Mouse (Mus musculus) heart, postnatal 10 days (tissue): ENCODE measurements around the gene Dapk1. TPM values are rescaled to one million over a fixed set of nuclear protein-coding genes. Genes with fewer than 3 reads are reported as not detected.

Source experiments
- DNase-seq, 2 experiments: peaks; one replicate each; pipeline ENCODE4 v3.0.0; 2021
- intact Hi-C: fragments of 180-260 bp; cut with DNase I; formaldehyde crosslinking; loops from one replicate; pipeline ENCODE4 v1.15.1; 2025
- total RNA-seq, 2 experiments: library from RNA; stranded (reverse); gene quantifications; 2 replicates each; pipeline ENCODE4 v1.2.3; 2021

The Dapk1 gene
- total RNA-seq, 2 experiments from 2014 or later: 25.4 to 25.9 TPM

- intact Hi-C loops: no loop called here
- peak; percentile 54 to 58 for DNase-seq
These were observed 85.2 kb downstream of the Dapk1 start for GRCm38 (mm10) chr13:60686967-60687366.

GRCm38 (mm10) chr13:60687462-60687861, 85.7 kb downstream of the Dapk1 start:
- intact Hi-C loops: no loop called here

DNA sequence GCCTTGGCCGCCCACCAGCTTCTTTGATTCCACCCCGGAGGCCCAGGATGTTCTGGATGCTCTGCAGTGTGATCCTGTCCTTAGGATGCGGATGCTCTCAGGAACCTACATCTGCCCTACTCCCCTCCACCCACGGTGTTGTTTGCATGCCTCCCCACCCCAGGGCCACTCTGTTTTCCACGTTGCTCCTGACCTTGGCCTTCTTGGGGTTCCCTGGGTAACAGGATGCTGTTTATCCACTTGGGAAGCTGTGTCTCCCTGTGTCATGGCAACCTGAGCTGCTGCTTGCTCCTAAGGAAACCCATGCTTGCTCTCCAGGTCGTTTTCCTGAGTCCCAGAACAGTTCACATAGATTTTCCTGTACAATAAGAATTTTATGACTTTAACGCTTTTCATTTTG, 86.1 kb downstream of the Dapk1 start:
- peak in 1 of 2 experiments; percentile 11 for DNase-seq
- intact Hi-C loops: no loop called here

More at GRCm38 (mm10) chr13:60687462-60687861, 85.7 kb downstream of the Dapk1 start:
- no peak for DNase-seq

DNA sequence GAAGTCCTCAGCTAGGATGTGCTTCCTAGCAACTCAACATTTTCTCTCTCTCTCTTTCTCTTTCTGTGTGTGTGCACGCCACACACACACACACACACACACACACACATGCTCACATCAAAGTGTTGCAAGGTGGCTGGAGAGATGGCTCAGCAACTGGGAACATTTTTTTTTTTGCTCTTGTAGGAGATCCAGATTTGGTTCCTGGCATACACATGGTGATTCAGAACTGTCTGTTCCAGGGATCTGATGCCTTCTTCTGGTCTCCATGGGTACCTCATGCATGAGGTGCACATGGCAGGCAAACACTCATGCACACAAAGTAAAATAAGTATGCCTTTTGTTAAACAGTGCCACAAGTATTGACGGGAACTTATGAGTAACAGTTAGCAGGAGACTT, 89.2 kb downstream of the Dapk1 start:
- DNase-seq: no peak
- intact Hi-C loops: no loop called here

- intact Hi-C loops: no loop called here
- DNase-seq: no peak
These were observed 90.2 kb downstream of the Dapk1 start for GRCm38 (mm10) chr13:60691940-60692339.

DNA sequence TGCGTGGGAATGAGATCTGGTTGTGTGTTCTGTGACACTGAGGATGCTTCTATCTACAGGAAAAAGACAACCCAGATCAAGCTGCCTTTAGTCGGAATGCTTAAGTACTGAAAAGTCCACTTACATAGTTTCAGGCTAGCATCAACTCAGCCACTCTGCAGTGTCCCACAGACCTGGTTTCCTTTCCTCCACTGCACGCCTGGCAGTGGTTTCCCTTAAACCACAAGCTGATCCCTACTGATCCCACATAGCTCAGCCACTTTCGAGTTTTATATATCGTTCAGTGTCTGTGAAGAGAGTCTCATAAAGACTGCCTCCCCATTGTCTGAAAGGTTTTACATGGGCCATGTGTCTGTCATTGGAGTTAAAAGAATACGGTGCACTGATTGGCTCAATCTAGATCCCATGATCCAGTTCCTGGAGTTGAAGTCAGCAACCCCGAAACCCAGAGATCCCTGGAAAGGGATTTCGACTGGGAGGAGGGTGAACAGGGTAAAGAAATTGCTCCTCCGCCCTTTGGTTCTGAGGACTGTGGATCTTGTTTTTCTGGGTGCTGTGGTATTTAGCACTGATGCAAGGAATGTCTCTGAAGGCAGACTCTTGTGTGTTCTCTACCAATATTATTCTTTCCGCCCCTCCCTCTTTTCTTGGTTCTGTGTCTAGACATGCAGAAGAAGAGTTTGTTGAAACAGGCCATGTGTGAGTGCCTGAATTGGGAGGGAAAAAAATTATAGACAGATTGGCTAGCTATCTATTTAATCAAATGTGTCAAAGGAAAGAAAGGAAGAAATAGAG, 93.6 kb downstream of the Dapk1 start:
- intact Hi-C loops: loop anchor here (5.0 kb wide), 1 partner anchor 42 kb away; no protein-coding TSS in a partner anchor
- no peak for DNase-seq

GRCm38 (mm10) chr13:60696323-60696722, 94.6 kb downstream of the Dapk1 start:
- DNase-seq: no peak

GRCm38 (mm10) chr13:60696741-60697140, 95.0 kb downstream of the Dapk1 start:
- intact Hi-C loops: loop anchor here (5.0 kb wide), 1 partner anchor 41 kb away; no protein-coding TSS in a partner anchor
- DNase-seq: no peak

More at GRCm38 (mm10) chr13:60696323-60696722, 94.6 kb downstream of the Dapk1 start:
- intact Hi-C loops: loop anchor here (5.0 kb wide), 1 partner anchor 41 kb away; no protein-coding TSS in a partner anchor

GRCm38 (mm10) chr13:60698021-60698420, 96.3 kb downstream of the Dapk1 start:
- DNase-seq: no peak
- intact Hi-C loops: loop anchor here (5.0 kb wide), 1 partner anchor 39 kb away; no protein-coding TSS in a partner anchor

DNA sequence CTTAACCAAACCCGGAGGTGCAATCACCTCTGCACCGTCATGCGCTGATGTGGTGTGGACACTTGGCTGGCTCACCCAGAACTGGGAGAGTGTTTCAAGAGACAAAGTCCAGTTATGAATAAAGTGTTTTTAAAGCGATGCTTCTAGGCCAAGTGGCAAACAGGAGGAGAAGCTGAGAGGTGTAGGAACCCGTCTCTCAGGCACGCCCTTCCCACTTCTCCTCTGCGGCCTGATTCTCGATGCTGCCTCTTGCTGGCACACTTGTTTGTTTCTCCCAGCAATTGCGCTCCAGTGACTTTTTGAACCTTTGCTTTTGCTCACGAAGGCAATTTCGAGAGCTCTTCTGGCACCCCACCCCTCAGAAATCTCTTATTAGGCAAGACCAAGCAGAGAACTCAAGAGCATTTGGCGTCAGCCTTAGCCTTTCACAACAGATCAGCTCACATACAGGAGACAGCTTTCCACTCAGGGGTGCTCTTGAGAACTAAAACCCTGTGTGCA, 100.0 kb downstream of the Dapk1 start:
- DNase-seq: no peak

GRCm38 (mm10) chr13:60707541-60708468, 106.1 kb downstream of the Dapk1 start:
- no peak for DNase-seq
- intact Hi-C loops: no loop called here

More for the DNA sequence above, 100.0 kb downstream of the Dapk1 start:
- intact Hi-C loops: no loop called here

- DNase-seq: no peak
- intact Hi-C loops: no loop called here
These were observed 107.4 kb downstream of the Dapk1 start for GRCm38 (mm10) chr13:60709136-60709535.

- no peak for DNase-seq
- intact Hi-C loops: no loop called here
These were observed 109.2 kb downstream of the Dapk1 start for GRCm38 (mm10) chr13:60710963-60711362.

DNA sequence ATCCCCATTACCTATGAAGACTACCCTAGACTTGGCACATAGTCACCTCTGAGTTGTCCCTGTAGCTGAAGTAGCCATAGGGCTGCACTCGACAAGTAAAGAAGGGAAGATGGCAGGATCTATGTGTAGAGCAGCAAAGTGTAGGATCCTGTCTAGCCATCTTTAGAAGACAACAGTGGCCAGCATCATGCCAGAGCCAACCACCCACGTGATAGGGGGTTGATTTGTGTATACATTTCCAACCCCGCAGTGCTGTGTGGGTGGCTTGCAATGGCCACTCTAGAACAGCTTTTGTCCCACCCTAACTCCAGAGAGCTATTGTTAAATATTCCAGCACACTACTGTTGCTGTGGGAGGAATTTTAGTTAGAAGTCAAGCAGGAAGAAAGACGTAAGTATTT, 111.8 kb downstream of the Dapk1 start:
- DNase-seq: no peak
- intact Hi-C loops: no loop called here

DNA sequence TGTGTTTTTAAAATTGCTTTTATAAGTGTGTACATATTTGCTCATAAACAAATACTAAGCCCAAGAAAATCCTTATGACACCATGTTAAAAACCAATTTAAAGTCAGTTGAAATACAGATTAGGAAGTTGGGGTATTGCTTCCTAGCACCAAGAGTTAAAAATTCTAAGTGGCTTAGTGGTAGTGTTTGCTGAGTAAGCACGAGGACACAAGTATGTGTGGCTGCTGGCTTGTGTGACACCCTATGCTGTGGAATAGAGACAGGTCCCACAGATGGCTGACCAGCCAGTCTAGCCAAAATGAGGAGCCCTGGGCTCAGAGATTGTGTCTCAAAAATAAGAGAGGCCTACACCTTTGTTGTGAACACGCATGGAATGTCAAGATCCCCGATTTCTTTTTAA, 114.4 kb downstream of the Dapk1 start:
- intact Hi-C loops: no loop called here

DNA sequence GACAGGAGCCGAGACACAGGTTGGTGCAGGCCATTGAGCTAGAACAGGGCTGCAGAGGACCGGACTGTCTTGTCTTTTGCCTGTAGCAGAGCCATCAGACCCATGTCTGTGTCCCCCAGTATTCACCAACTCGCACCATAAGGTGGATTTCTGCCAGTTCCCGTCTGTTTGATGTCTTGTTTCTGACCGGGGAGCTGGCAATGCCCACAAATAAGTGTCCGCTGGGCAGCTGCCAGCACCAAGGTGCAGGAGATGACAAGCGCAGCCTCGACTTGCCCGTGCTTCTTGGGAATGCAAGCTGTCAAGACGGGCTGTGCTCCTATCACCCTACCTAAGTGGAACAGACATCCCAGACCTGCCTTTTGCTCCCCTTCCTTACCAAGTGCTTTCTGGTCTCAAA, 115.7 kb downstream of the Dapk1 start:
- DNase-seq: no peak
- intact Hi-C loops: no loop called here

More for the DNA sequence above, 114.4 kb downstream of the Dapk1 start:
- DNase-seq: no peak

DNA sequence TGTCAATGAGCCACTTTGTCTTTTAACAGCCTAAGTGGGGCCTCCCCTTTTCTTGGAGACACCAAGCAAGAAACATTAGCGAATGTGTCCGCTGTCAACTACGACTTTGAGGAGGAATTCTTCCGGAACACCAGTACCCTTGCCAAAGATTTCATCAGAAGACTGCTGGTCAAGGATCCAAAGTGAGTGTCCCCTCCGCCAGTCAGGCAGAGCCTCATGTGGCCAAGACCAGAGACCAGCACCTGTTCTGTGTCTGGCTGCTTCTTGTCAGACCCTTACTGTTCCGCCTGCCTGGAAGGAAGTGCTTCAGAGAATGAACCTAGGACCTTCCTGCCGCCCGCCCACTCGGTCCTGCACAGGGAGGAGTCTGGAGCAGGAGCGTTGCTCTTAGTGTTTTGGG, 117.8 kb downstream of the Dapk1 start:
- DNase-seq: no peak
- intact Hi-C loops: no loop called here

DNA sequence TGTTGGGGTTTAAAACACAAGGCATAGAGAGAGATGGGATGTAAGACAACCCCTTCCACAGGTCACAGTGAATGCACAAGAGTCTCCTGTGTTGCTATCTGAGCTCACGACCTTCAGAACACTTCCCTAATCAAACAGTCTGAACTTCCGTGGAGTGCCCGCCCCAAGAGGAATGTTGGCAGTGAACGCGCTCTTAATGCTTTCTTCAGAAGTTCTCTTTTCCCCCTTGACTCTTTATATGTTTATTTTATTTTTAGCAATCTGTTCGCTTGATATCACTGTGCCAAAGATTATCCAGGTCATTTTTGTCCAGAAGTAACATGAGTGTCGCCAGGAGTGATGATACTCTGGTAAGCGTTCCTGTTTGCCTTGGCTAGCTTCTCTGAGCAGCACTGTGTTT, 121.0 kb downstream of the Dapk1 start:
- intact Hi-C loops: no loop called here
- DNase-seq: no peak

DNA sequence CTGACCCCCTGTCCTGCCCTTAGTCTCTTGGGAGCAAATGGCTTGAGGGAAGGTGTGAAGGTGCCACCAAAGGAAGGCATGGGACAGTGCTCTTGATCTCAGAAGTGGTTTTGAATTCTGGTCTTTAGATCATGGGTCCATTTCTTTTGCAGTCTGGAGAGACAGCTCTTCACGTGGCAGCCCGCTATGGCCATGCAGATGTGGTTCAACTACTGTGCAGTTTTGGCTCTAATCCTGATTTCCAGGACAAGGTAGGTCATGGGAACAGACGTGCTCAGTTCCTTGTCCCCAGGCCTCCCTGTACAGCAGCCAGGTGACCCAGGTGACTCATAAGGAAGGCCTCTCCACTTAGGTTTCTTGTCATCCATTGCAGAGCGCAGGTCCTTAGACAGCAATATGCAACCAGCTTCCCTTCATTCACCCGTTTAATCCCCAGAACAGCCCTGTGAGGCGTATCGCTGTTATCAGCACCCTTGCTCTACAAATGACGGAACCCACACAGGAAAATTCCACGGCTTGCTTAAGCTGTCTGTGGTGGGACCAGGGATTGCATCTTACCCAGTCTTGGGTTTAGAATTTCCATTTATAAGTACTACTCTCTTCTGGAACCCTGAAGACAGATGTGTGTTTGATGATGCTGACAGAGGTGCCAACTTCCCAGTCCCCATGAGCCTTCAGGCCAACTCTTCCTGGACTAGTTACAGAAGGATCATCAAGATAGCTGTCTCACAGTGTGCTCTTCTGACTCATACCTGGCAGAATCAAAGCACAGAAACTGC, 126.7 kb downstream of the Dapk1 start:
- no peak for DNase-seq
- intact Hi-C loops: no loop called here

GRCm38 (mm10) chr13:60729055-60729402, 127.3 kb downstream of the Dapk1 start:
- intact Hi-C loops: no loop called here
- DNase-seq: no peak
